Mouse (Mus musculus): ENCODE data around the gene Mzt1.
A peak's percentile ranks its signal among the peaks of the same experiment; 100 is the strongest.
"Not testable (repeated sequence)": the region's sequence is repeated elsewhere in the genome, so short reads cannot be mapped to it uniquely, and the experiment has no call there.

Gene Mzt1

DNA sequence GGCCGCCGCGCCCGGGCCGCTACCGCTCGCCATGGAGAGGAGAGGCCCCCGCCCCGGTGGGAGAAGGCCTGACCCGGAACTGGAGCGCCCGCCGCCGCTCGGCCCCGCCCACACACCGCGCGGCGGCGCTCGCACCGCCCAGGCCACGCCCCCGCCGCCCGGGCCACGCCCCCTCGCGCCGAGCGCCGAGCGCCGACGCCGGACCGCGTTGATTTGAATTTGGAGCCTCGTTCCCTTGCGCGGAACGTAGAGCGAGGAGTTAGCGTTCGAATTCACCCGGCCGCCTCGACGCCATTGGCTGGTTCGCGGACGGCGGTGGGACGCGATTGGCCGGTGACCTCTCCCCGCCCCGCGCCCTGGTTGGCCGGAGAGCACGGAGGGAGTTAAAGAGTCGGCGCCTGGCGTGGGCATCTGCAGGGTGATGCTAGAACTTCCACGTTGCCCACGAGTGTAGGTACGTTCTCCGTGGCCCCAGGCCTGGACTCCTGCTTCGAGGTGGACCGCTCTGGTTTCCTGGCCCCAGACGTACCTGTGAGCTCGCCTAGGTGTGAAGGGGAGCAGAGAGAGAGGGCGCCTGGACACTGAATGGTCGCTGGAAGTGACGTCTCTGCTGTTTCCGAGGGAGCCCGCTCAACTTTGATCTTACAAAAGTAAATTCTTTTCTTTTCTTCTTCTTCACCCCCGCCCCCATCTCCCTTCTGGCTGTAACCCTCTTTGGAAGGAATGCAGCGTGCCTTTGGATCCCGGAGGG, at the start of gene Mzt1, which contains the start of gene Bora:
Gene Mzt1 (minus strand): TSS at position 104 of the 751 bp plus-strand sequence.
Gene Bora (plus strand): TSS at position 192 of the 751 bp plus-strand sequence.
- peak; percentile 95 for DNase-seq

DNA sequence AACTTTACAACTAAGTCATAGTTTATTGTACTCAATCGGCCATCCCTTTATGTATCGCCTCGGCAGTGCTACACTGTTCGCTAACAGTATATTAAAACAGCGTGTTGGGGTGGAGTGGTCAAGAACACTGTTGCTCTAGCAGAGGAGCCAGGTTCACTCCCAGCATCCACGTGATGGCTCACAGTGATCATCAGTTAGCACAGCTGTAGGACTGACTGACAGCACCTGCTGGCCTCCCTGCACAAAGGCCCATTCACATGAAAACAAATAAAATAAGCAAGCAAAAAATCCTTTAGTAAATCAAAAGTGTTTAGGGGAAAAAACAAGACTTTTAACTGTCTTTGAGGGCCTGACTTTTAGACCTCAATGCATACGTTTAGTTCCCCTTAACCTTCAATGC, 43.0 kb upstream of the Mzt1 start:
- DNase-seq, result no peak

DNA sequence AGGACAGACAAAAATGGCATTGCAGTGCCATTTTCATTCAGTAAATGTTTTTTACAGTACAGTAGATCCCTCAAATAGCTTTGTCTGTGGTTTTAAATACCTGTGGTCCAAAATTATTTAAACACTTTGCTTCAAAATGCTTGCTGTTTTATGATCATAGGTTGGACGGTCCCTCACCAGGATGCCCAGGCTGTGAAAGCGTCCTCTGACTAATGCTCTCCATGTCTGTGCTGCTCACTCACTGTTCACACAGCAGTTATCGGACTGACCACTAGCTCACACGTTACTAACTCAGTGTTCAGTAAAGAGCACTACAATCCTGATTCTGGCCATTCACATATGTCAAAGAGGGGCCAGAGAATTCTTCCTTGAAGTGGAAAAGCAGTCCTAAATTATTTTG, 25.2 kb upstream of the Mzt1 start:
- no peak for DNase-seq

GRCm38 (mm10) chr14:99063091-99063490, 17.2 kb upstream of the Mzt1 start:
- no peak for DNase-seq

GRCm38 (mm10) chr14:99060616-99061015, 14.7 kb upstream of the Mzt1 start:
- DNase-seq, result no peak

- no peak for DNase-seq
These were observed 13.1 kb upstream of the Mzt1 start for GRCm38 (mm10) chr14:99058959-99059586.

DNA sequence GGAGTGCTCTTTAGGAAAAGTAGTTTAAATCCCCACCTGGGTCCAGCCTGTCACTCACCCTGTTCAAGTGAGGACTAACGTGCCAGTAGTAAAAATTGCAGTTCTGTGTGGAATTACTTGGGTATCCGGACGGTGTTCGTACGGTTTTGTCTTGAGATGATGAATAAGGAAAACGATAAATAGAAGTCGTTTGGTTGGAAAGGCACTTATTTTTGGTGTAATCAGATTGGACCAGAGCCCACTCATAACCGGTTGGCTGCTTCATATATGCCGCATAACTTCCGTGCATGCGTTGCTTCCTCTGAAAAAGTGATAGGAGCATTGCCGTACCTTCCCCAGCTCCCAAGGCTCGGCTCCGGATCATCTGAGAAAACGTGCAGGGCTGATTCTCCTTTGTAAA, 848 bp upstream of the Mzt1 start:
- DNase-seq, result no peak

- no peak for DNase-seq
These were observed 430 bp downstream of the Mzt1 start for GRCm38 (mm10) chr14:99045378-99046030.

GRCm38 (mm10) chr14:99044718-99045117, 1.2 kb downstream of the Mzt1 start:
- no peak for DNase-seq

DNA sequence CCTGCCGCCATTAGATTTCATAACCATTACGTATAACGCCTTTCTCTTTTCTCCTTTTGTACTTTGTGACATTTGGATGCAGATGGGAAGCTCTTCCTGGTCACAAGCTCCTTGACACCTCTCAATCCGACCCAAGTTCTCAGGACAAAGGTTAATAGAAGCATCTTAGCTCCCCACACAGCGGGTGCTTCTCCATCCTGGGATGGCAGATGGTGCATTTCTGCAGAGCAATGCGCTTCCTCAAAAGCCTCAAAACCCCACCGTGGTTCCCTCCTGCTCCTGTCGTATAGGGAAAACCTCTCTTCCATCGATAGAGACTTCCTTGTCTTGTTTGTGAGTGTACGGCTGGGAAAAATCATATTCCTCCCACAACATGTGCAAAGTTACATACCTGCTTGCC, 1.8 kb downstream of the Mzt1 start:
- no peak for DNase-seq

- no peak for DNase-seq
These were observed 2.4 kb downstream of the Mzt1 start for GRCm38 (mm10) chr14:99043499-99043898.

DNA sequence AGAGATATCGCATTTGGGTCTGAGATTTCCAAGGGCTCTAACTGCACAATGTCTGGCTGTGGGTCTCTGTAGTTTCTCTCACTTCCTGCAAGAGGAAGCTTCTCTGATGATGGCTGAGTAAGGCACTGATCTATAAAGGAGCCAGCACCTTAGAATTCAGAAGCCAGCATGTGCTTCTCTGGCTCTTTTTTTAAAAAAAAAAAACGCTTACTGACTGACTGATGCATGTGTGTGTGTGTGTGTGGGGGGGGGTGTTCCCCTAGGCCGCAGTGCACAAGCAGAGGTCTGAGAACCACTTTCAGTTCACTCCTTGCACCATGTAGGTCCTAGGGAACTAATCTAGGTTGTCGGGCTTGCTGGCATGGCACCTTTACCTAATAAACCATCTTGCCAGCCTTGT, 4.5 kb downstream of the Mzt1 start:
- DNase-seq, result no peak

DNA sequence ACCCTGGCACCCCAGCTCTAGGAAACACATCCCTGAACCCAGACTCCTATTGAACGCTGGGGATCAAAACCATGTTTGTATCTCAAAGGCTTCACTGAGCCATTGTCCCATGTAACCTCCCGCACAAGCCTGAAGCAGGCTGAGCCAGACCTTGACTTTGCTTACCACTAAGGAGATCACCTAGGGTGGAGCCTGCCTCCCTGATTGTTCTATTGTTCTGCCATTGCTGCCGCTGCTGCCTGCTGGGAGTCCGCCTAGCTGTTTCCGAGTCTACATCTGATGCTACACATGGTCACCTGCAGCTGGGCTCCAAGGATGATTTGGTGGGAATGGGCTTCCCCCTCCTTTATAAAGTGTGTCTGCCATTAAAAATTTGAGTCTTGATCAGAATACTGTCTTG, 6.6 kb downstream of the Mzt1 start:
- DNase-seq, result not testable (repeated sequence)

DNA sequence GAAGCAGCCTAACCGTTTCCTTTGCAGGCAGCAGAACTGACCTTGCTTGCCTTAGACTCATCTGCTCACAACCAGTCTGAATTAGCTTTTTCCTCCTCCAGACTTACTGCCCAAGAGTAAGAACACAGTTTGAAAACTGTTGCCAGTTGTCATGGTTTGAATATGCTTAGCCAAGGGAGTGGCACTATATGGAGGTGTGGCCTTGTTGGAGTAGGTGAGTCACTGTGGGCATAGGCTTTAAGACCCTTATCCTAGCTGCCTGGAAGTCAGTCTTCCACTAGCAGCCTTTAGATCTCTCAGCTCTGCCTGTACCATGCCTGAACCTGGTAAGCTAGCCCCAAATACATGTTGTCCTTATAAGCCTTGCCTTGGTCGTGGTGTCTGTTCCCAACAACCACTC, 8.2 kb downstream of the Mzt1 start:
- no peak for DNase-seq

DNA sequence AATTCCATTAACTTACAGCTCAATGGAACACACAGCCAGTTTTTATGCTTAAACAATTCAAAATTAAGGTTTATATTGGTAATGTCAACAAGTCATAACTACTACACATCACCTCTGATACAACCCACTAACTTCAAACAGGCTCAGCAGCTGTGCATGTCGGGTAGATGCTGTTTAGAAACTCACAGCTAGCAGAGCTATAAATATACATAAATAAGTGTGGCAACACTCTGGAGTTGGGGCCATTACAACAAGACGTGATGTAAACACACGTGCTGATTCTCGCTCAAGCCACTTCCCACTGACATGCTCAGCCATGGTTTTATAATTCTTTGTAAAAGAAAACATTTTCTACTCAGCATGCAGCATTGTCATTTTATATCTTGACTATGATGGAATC, 9.9 kb downstream of the Mzt1 start:
- DNase-seq, result no peak

GRCm38 (mm10) chr14:99034851-99035250, 11.1 kb downstream of the Mzt1 start:
- DNase-seq, result not testable (repeated sequence)

DNA sequence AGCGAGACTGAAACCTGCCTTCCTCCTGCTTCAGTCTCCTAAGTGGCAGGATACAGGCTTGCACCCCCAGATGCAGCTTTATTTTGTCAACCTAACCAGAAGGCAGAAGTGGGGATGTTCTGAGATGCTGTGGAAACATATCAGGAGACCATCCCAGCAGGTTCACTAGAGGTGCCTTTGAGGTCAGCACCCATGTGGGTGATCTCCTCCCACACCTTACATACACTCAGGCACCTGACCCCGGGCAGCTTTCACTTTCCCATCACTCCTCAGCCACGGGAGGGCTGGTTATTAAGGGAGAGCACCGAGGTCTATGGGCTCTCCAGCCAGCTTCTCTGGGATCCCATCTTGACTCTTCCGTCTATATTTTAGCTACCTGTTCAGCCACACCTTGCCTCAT, 13.3 kb downstream of the Mzt1 start:
- no peak for DNase-seq

GRCm38 (mm10) chr14:99031337-99031873, 14.5 kb downstream of the Mzt1 start:
- no peak for DNase-seq

GRCm38 (mm10) chr14:99029987-99030386, 15.9 kb downstream of the Mzt1 start:
- no peak for DNase-seq

DNA sequence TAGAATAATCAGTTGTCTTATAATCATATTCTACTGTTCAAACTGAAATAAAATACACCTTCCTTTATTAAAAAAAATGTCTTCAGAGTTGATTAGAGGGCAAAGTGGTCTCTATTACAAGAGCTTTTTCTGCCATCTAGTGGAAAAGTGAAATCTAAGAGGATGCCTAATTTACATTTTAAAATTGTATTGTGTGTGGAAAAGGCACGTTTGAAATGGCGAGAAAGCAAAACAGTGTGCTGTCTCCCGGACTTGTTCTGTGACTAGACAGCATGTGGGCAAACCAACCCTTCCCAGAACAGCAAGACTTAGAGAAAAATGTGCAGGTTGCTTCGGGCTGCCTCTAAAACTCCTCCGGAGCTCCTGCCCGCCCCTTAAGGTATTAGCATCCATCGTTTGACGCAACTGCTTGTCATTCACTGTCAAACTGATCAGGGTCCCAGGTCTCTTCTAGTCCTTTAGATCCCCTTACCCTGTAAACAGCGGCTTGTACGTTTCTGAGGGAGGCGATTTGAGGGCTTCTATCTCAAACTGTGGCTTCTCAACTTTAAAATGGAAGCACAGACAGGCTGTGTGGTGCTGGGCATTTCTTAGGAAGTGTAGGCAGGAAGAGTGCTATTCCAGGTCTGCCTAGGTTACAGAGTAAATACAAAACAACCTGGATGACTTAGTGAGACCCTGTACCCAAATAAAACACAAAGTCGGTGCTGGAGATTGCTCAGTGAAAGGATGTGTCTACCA, 23.4 kb downstream of the Mzt1 start:
- no peak for DNase-seq

GRCm38 (mm10) chr14:99019136-99019808, 26.7 kb downstream of the Mzt1 start:
- DNase-seq, result no peak

DNA sequence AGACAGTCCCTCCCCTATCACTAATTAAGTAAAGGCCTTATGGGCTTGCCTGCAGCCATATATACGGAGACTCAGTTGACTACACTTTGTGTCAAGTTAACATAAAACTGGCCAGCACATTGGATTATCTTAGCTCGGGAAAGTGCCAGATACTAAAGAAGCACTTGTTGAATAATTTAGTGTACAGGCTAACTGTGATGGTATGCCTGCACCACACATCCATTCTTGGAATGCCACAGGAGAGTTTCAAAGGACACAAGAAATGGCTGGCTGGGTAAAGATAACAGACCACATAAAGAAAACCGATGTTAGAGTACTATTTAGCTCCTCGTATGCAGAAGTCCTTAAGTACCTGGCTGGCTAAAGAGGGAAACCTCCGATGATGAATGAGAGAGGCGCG, 27.2 kb downstream of the Mzt1 start:
- no peak for DNase-seq

All from kidney, postnatal 10 days (tissue).